Mouse (Mus musculus): Measurements from ENCODE around the gene Psmc6.

DNA sequence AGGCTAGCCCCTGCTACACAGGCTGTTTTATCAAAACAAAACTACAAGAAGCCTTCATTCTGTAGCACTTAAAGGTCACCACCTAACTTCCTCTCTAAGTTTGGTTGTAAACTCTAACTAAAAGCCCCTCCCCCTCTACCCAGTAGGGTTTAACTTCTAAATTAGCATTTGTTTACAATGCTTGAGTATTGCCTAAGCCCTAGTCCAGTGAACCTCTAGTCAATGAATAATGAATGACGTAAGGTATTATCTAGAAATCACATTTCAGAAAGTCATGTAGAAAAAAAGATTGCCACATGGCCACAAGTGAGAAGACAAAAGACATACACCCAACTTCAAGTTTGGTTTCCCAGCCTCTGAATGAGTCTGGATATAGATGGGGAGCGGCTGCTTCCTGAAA, 57.9 kb downstream of the Psmc6 start:
- TF ChIP-seq ZKSCAN1 (IDR thresholded peaks at IDR 0.05; ENCODE audit: borderline replicate concordance, low read depth, low read length) (no peak), CHD1 (IDR thresholded peaks at IDR 0.05; ENCODE audit: low read depth, low read length) (no peak), CTCF (conservative IDR thresholded peaks at IDR 0.05 in 1 of 2, IDR thresholded peaks at IDR 0.05 in 1 of 2; ENCODE audit: low read depth in 2 of 2, low read length in 2 of 2) (no peak), BHLHE40 (IDR thresholded peaks at IDR 0.05; ENCODE audit: low read depth, low read length) (no peak), EP300 (IDR thresholded peaks at IDR 0.05; ENCODE audit: low read length) (no peak), JUND (conservative IDR thresholded peaks at IDR 0.05; ENCODE audit: low read depth, low read length) (no peak), POLR2A (IDR thresholded peaks at IDR 0.05; ENCODE audit: low read depth, low read length) (no peak), ZC3H11A (IDR thresholded peaks at IDR 0.05; ENCODE audit: low read depth, low read length) (no peak), ZNF384 (IDR thresholded peaks at IDR 0.05; ENCODE audit: low read depth, low read length) (no peak), NRF1 (IDR thresholded peaks at IDR 0.05; ENCODE audit: low read depth, low read length) (no peak), SIN3A (IDR thresholded peaks at IDR 0.05; ENCODE audit: low read length) (no peak), MAX (IDR thresholded peaks at IDR 0.05; ENCODE audit: low read length) (no peak), MEF2A (IDR thresholded peaks at IDR 0.05; ENCODE audit: borderline replicate concordance, low read depth, low read length) (no peak), SMC3 (IDR thresholded peaks at IDR 0.05; ENCODE audit: low read depth, low read length) (no peak)

Data from CH12.LX (cell line).